Mouse (Mus musculus) intestine, embryonic 14.5 days (tissue): Measurements from ENCODE around the gene Sirt1. TPM values are rescaled to one million over a fixed set of nuclear protein-coding genes. Genes with fewer than 3 reads are reported as not detected.
"Not testable (repeated sequence)": the region's sequence is repeated elsewhere in the genome, so short reads cannot be mapped to it uniquely, and the experiment has no call there.

Experiments used
- ATAC-seq: fragments of 200-750 bp; cut with Nextera tagmentation; replicated peaks from 2 replicates; pipeline ENCODE4 v1.8.0; 2017; ENCODE audit warnings: low read depth, moderate number of reproducible peaks, moderate TSS enrichment, moderate library complexity; ENCODE audit not compliant: low FRiP score, low TSS enrichment
- DNase-seq: peaks from one replicate; pipeline ENCODE4 v3.0.0-alpha.2; 2018; ENCODE audit warnings: low spot score
- H3K27ac ChIP-seq: fragments of 300-500 bp; sonication (generic); 2 replicates; pipeline ENCODE4 v1.5.1; 2014; ENCODE audit warnings: low read depth, mild to moderate bottlenecking, control low read depth
- H3K27me3 ChIP-seq: fragments of 300-500 bp; sonication (generic); replicated peaks from 2 replicates; pipeline ENCODE4 v1.6.1; 2014; ENCODE audit warnings: low read length, control low read depth; ENCODE audit not compliant: control insufficient read depth, insufficient read depth
- H3K36me3 ChIP-seq: fragments of 300-500 bp; sonication (generic); 2 replicates; pipeline ENCODE4 v1.6.1; 2014; ENCODE audit warnings: low read length, control low read depth; ENCODE audit not compliant: control insufficient read depth, insufficient read depth
- H3K4me1 ChIP-seq: fragments of 300-500 bp; sonication (generic); replicated peaks from 2 replicates; pipeline ENCODE4 v1.6.1; 2014; ENCODE audit warnings: low read length, control low read depth, mixed read lengths; ENCODE audit not compliant: control insufficient read depth, insufficient read depth
- H3K4me2 ChIP-seq: fragments of 300-500 bp; sonication (generic); 2 replicates; pipeline ENCODE4 v1.6.1; 2014; ENCODE audit warnings: low read length
- H3K4me3 ChIP-seq: fragments of 300-500 bp; sonication (generic); 2 replicates; pipeline ENCODE4 v1.5.1; 2014; ENCODE audit warnings: low read depth, low read length, control low read depth, mixed read lengths
- H3K9ac ChIP-seq: fragments of 300-500 bp; sonication (generic); 2 replicates; pipeline ENCODE4 v1.6.1; 2014; ENCODE audit warnings: mild to moderate bottlenecking, low read length
- H3K9me3 ChIP-seq: fragments of 300-500 bp; sonication (generic); 2 replicates; pipeline ENCODE4 v1.6.1; 2016; ENCODE audit warnings: low read length, control low read depth; ENCODE audit not compliant: control insufficient read depth
- WGBS: fragments of 180-500 bp; shearing (Covaris S2); extraction: QIAGEN DNeasy Blood & Tissue Kit; methylation state at CpG from one replicate; pipeline ENCODE4 v1.1.7; 2014; 5-methylcytosine and 5-hydroxymethylcytosine counted together
- polyA plus RNA-seq: library from polyadenylated mRNA; unstranded; fragments of >200 nt; fragmentation: Nextera tagmentation; extraction: Ambion mirVana; gene quantifications from 2 replicates; pipeline ENCODE4 v1.2.1, GENCODE M21; 2014

The Sirt1 gene
- polyA plus RNA-seq, 1 experiment from 2014 or later, result 6.8 TPM

DNA sequence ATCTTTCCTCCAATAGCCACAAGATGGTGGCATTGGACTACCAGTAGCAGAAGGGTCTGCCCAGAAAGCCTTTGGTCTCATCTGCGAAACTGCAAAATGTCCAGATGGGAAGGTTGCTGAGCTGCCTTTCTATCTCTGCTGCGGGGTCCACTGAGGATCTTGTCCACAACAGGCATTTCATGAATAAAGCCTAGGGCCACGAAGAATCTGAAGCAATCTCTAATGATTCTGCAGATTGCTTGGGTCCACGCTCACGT is 41.2 kb upstream of the Sirt1 start:
- Histone ChIP-seq H3K27me3 (no peaks in the 10 kb centered on the region), H3K9ac (no peak overlapping the region), H3K36me3 (no peaks in the 10 kb centered on the region), H3K4me2 (no peak overlapping the region), H3K4me3 (no peak overlapping the region), H3K4me1 (no peaks in the 10 kb centered on the region), H3K9me3 (no peaks in the 10 kb centered on the region), H3K27ac (no peak overlapping the region)
- ATAC-seq (no peak), DNase-seq (no peak)
- 82% methylated on average over 5 of the region's 5 CpGs for WGBS

DNA sequence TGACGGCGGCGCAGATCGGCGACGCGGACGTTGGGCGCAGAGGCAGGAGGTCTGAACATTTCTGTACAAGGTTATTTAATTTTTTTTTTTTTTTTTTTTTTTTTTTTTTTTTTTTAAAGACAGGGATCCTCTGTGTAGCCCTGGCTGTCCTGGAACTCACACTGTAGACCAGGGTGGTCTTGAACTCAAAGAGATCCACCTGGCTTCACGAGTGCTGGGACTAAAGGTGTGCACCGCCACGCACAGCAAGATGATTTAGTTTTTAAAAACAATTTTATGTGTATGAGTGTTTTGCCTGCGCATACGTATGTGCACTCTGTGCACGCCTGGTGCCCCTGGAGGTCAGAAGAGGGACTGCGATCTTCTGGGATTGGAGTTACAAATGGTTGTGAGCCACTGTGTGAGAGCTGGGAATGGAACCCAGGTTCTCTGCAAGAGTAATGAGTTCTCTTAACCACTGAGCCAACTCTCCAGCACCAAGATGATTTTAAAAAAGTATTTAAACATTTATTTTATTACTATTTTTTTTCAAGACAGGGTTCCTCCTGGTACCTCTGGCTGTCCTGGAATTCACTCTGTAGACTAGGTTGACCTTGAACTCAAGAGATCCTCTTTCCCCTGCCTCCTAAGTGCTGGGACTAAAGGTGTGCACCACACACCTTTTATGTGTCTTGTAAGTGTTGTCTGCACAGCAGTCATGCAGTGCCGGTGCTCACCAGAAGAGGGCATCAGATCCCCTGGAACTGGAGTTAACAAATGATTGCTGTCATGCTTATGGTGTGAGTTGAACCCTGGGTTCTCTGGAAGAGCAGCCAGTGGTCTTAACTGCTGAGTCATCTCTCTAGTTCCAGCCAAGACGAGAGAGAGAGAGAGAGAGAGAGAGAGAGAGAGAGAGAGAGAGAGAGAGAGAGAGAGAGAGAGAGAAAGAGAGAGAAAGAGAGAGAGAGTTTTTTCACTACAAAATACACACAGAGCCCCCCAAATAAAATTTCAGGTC is 40.5 kb upstream of the Sirt1 start, which contains the start of gene Gm7075:
Gene Gm7075 (minus strand): TSS at position 51 of the 997 bp plus-strand sequence.
- Histone ChIP-seq H3K4me2 (no peak within 1 kb of the TSS), H3K27me3 (no peaks in the 10 kb centered on the region), H3K36me3 (no peaks in the 10 kb centered on the region), H3K9me3 (no peaks in the 10 kb centered on the region), H3K27ac (no peak within 1 kb of the TSS), H3K4me3 (no peak within 1 kb of the TSS), H3K4me1 (no peaks in the 10 kb centered on the region), H3K9ac (no peak within 1 kb of the TSS)
- ATAC-seq, result no peak
- peak; percentile 63 for DNase-seq
- WGBS, result 87% methylated on average over 18 of the region's 18 CpGs

DNA sequence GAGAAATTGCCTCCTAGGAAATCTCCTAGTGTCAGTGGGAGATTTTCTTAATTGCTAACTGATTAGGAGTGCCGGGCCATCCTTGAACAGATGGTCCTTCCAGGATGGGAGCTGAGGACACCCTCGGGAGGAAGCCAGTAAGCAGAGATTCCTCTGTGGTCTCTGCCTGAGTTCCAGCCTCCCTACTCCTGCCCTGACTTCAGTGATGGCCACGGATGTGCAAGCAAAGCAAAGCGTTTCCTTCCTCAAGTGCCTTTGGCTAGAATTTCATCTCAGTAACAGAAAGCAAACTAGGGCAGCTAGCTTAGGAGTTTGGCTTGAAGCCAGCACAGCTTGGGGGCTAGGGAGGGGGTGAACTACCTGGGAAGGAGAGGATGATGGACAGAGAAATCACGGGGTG is 35.6 kb upstream of the Sirt1 start:
- 55% methylated on average over 5 of the region's 5 CpGs for WGBS
- no peak overlapping the region for H3K9ac ChIP-seq
- no peak overlapping the region for H3K4me2 ChIP-seq
- no peak for DNase-seq
- H3K9me3 ChIP-seq, result no peaks in the 10 kb centered on the region
- no peak for ATAC-seq
- no peaks in the 10 kb centered on the region for H3K36me3 ChIP-seq
- H3K27ac ChIP-seq, result no peak overlapping the region
- H3K4me1 ChIP-seq, result no peaks in the 10 kb centered on the region
- H3K4me3 ChIP-seq, result no peak overlapping the region
- H3K27me3 ChIP-seq, result no peaks in the 10 kb centered on the region

GRCm38 (mm10) chr10:63415850-63416249 is 34.3 kb upstream of the Sirt1 start:
- no peak for ATAC-seq
- Histone ChIP-seq H3K9me3 (no peaks in the 10 kb centered on the region), H3K4me3 (no peak overlapping the region), H3K36me3 (no peaks in the 10 kb centered on the region), H3K4me1 (no peaks in the 10 kb centered on the region), H3K4me2 (0 out of 2 replicates have a peak overlapping the region, but pooled peaks have one; percentile 13), H3K27ac (no peak overlapping the region), H3K27me3 (no peaks in the 10 kb centered on the region), H3K9ac (no peak overlapping the region)
- no peak for DNase-seq
- 51% methylated on average over 7 of the region's 7 CpGs for WGBS

GRCm38 (mm10) chr10:63415287-63415686 is 33.8 kb upstream of the Sirt1 start:
- 0 out of 2 replicates have a peak, but pooled peaks have one; percentile 43 for ATAC-seq
- 54% methylated on average over 7 of the region's 7 CpGs for WGBS
- H3K4me2 ChIP-seq, result no peak overlapping the region

DNA sequence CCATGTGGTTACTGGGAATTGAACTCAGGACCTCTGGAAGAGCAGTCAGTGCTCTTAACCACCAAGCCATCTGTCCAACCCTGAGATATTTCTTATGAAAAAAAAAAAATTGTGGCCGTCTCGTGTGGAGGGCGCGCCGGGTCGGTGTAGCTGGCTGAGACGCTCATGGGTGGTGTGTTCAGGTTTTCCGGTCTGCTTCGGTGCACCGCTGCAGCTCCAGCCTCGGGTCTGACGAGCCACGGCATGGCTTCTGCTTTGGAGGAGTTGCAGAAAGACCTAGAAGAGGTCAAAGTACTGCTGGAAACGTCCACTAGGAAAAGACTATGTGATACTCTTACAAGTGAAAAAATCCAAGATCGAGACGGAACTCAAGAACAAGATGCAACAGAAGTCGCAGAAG is 31.3 kb upstream of the Sirt1 start:
- Histone ChIP-seq H3K4me1 (no peaks in the 10 kb centered on the region), H3K4me2 (no peak overlapping the region), H3K27me3 (no peaks in the 10 kb centered on the region), H3K4me3 (no peak overlapping the region), H3K36me3 (no peaks in the 10 kb centered on the region), H3K9me3 (no peaks in the 10 kb centered on the region), H3K9ac (no peak overlapping the region), H3K27ac (no peak overlapping the region)
- ATAC-seq (no peak), DNase-seq (no peak)
- WGBS, result 88% methylated on average over 17 of the region's 17 CpGs

More at GRCm38 (mm10) chr10:63415287-63415686, 33.8 kb upstream of the Sirt1 start:
- Histone ChIP-seq H3K4me3 (no peak overlapping the region), H3K36me3 (no peaks in the 10 kb centered on the region), H3K27ac (no peak overlapping the region), H3K9me3 (no peaks in the 10 kb centered on the region), H3K27me3 (no peaks in the 10 kb centered on the region), H3K9ac (no peak overlapping the region), H3K4me1 (no peaks in the 10 kb centered on the region)
- no peak for DNase-seq

DNA sequence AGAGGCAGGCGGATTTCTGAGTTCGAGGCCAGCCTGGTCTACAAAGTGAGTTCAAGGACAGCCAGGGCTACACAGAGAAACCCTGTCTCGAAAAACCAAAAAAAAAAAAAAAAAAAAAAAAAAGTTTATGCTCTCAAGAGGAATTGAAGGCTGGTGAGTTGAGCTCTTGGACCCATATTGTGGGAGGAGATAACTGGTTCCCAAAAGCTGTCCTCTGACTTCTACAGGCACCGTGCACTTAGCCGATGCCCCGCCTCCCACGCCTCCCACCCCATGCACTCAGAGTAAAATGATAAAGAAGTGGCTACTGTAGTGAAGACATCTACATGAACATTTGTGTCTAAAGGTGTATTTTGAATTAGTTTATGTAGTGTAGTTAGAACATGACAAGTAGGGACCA is 30.2 kb upstream of the Sirt1 start:
- H3K9ac ChIP-seq, H3K4me1 ChIP-seq, DNase-seq, H3K4me3 ChIP-seq, ATAC-seq, H3K27me3 ChIP-seq, H3K36me3 ChIP-seq, H3K4me2 ChIP-seq, H3K9me3 ChIP-seq, H3K27ac ChIP-seq: not testable (repeated sequence)
- WGBS, result 95% methylated on average over 4 of the region's 7 CpGs

- no peaks in the 10 kb centered on the region for H3K27me3 ChIP-seq
- H3K4me2 ChIP-seq, result no peak overlapping the region
- no peaks in the 10 kb centered on the region for H3K4me1 ChIP-seq
- ATAC-seq (no peak), DNase-seq (no peak)
- no peaks in the 10 kb centered on the region for H3K9me3 ChIP-seq
- H3K4me3 ChIP-seq, result no peak overlapping the region
- no peaks in the 10 kb centered on the region for H3K36me3 ChIP-seq
- no peak overlapping the region for H3K9ac ChIP-seq
- H3K27ac ChIP-seq, result no peak overlapping the region
- 67% methylated on average over 16 of the region's 16 CpGs for WGBS
Measured at GRCm38 (mm10) chr10:63410162-63410956, 28.9 kb upstream of the Sirt1 start.
